Mouse (Mus musculus): ENCODE data around the gene Chd1. TPM values are rescaled to one million over a fixed set of nuclear protein-coding genes. Genes with fewer than 3 reads are reported as not detected.
"Not testable (repeated sequence)": the region's sequence is repeated elsewhere in the genome, so short reads cannot be mapped to it uniquely, and the experiment has no call there.

Gene Chd1
- polyA plus RNA-seq, 1 experiment from 2014 or later: 41.6 TPM

DNA sequence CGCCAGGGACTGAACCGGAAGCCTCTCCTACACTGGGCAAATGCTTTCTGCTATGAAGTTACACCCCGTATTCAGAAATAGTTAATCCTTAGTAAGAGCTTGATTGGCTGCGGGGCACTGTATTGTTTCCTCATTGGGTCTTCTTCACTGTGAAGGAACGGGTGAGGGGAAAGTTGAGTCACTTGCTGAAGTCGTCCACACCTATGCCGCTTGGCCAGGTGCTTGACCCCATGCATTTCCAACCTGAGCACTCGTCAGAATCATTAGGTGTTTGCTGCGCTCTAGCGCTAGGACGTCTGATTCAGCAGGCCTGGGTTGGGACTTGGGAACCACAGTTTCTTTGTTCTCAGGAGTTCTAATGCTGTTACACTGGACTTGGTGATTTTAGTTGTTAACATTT, 41.9 kb downstream of the Chd1 start:
- Histone ChIP-seq H3K27ac (no peak overlapping the region), H3K4me1 (no peaks in the 10 kb centered on the region), H3K4me2 (replicated peaks) (no peak overlapping the region), H3K36me3 (peaks cover 65% of the 10 kb centered on the region), H3K9me3 (replicated peaks) (no peaks in the 10 kb centered on the region), H3K4me3 (no peak overlapping the region), H3K9ac (no peak overlapping the region), H3K27me3 (no peaks in the 10 kb centered on the region)
- WGBS: 88% methylated on average over 11 of the region's 11 CpGs
- no peak for ATAC-seq (ENCODE audit: low FRiP score)

DNA sequence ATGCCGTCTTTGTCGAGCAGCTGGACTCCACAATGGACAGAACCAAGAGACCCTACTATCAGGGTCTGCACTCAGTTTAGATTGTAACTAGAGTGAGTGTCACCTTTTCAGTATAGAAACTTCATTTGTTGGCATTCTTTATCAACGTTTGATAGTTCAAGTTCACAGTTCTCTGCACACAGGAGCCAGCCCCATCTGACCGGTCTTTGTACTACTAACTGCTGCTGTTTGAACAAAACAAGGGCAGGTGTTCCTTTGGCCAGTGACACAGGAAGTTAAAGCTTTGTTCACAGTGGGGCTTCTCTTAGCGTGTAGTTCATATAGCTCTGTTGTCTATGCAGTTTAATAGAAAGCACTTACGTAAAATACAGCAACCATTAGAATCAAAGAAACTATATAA, 43.3 kb downstream of the Chd1 start:
- H3K27me3 ChIP-seq: no peaks in the 10 kb centered on the region
- 90% methylated on average over 6 of the region's 6 CpGs for WGBS
- H3K4me3 ChIP-seq: no peak overlapping the region
- H3K4me1 ChIP-seq: no peaks in the 10 kb centered on the region
- no peaks in the 10 kb centered on the region for H3K9me3 ChIP-seq (replicated peaks)
- H3K4me2 ChIP-seq (replicated peaks): no peak overlapping the region
- H3K36me3 ChIP-seq: peaks cover 66% of the 10 kb centered on the region
- no peak overlapping the region for H3K27ac ChIP-seq
- no peak overlapping the region for H3K9ac ChIP-seq
- ATAC-seq (ENCODE audit: low FRiP score): no peak

DNA sequence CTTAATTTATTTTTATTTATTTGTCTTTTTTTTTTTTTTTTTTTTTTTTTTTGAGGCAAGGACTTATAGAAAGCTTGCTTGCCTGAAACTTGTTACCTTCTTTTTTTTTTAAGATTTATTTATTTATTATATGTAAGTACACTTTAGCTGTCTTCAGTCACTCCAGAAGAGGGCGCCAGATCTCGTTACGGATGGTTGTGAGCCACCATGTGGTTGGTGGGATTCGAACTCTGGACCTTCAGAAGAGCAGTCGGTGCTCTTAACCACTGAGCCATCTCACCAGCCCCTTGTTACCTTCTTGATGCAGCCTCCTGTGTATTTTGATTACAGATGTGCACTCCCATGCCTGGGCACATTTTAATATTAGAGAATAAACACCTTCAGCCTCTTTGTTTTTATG, 46.5 kb downstream of the Chd1 start:
- ATAC-seq (ENCODE audit: low FRiP score); H3K27ac ChIP-seq; H3K4me2 ChIP-seq (replicated peaks); H3K4me1 ChIP-seq; H3K27me3 ChIP-seq; H3K9ac ChIP-seq; H3K4me3 ChIP-seq; H3K9me3 ChIP-seq (replicated peaks): not testable (repeated sequence)
- H3K36me3 ChIP-seq: peaks cover 66% of the 10 kb centered on the region
- 91% methylated on average over 5 of the region's 5 CpGs for WGBS

DNA sequence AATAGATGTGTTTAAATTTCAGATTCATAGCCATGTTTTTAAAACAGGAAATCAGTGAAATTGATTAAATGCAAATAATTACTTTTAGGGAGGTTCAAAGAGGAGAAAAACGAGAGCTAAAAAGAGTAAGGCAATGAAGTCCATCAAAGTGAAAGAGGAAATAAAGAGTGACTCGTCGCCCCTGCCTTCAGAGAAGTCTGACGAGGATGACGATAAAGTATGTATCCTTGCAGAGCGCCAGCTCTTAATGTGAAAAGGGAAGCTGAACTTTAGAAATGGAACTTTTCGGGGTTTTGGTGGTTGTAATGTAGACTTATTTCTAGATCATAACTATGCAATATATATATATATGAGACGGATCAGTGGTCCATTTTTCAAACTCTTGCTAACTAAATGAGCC, 56.4 kb downstream of the Chd1 start:
- H3K4me1 ChIP-seq: no peaks in the 10 kb centered on the region
- peaks cover 63% of the 10 kb centered on the region for H3K36me3 ChIP-seq
- no peaks in the 10 kb centered on the region for H3K27me3 ChIP-seq
- H3K27ac ChIP-seq: no peak overlapping the region
- ATAC-seq (ENCODE audit: low FRiP score): no peak
- WGBS: 94% methylated on average over 8 of the region's 8 CpGs
- H3K4me3 ChIP-seq: no peak overlapping the region
- no peak overlapping the region for H3K9ac ChIP-seq
- no peaks in the 10 kb centered on the region for H3K9me3 ChIP-seq (replicated peaks)
- H3K4me2 ChIP-seq (replicated peaks): no peak overlapping the region

DNA sequence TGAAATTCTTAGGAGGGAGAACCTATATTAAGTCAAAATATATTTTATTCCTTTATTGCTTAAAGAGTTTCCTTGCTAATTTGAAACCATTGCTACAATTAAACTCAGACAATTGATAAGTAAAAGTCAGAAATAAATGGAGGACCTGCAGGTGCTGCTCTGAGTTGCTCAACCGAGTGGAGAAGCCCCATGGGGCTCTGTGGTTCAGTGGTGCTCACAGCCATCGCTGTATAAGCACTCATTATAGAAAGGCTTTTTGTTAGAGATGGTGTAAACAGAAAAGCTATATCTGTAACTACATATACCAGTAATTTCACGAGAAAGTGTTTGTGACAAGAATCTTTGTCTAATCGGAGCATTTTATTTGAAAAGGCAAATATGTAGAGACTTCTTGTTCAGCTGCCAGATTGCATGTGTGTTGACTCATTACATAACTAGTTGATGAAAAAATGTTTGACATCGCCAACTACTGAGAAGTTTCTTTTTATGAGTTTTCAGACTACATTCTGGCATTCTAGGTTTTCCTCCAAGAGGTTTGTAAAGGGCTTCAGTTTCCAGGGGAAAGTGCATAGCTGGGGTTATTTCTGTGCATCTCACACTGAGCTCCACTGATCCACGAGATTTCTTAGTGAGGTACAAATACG, 64.4 kb downstream of the Chd1 start:
- WGBS: 81% methylated on average over 7 of the region's 7 CpGs
- no peak overlapping the region for H3K27ac ChIP-seq
- no peak for ATAC-seq (ENCODE audit: low FRiP score)

DNA sequence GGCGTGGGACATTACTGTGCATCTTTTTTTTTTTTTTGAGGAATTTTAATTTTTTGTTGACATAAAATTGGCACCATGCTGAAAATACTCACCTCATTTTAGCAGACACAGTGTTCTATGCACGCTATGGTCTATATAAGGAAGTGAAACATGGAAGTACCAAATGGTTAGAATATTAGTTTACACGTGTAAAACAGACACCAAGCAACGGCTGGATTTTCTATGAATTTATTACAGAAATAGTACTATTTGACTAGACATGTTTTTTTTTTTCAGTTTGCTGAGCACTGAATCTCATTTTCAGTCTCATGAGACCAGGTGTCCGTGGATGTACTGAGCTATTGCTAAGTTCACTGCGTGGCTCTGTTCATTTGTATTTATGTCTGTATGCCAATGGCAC, 69.2 kb downstream of the Chd1 start:
- no peaks in the 10 kb centered on the region for H3K27me3 ChIP-seq
- no peak overlapping the region for H3K9ac ChIP-seq
- H3K9me3 ChIP-seq (replicated peaks): no peaks in the 10 kb centered on the region; the same call in 1 of the 2 replicates
- H3K36me3 ChIP-seq: peaks cover 20% of the 10 kb centered on the region
- WGBS: 84% methylated on average over 6 of the region's 6 CpGs
- no peak overlapping the region for H3K4me2 ChIP-seq (replicated peaks)
- H3K4me3 ChIP-seq: no peak overlapping the region
- no peaks in the 10 kb centered on the region for H3K4me1 ChIP-seq
- ATAC-seq (ENCODE audit: low FRiP score): no peak
- H3K27ac ChIP-seq: no peak overlapping the region

More for the DNA sequence above, 64.4 kb downstream of the Chd1 start:
- Histone ChIP-seq H3K4me2 (replicated peaks) (no peak overlapping the region), H3K9me3 (replicated peaks) (no peaks in the 10 kb centered on the region), H3K36me3 (peaks cover 58% of the 10 kb centered on the region), H3K4me3 (no peak overlapping the region), H3K9ac (no peak overlapping the region), H3K27me3 (no peaks in the 10 kb centered on the region), H3K4me1 (no peaks in the 10 kb centered on the region)

DNA sequence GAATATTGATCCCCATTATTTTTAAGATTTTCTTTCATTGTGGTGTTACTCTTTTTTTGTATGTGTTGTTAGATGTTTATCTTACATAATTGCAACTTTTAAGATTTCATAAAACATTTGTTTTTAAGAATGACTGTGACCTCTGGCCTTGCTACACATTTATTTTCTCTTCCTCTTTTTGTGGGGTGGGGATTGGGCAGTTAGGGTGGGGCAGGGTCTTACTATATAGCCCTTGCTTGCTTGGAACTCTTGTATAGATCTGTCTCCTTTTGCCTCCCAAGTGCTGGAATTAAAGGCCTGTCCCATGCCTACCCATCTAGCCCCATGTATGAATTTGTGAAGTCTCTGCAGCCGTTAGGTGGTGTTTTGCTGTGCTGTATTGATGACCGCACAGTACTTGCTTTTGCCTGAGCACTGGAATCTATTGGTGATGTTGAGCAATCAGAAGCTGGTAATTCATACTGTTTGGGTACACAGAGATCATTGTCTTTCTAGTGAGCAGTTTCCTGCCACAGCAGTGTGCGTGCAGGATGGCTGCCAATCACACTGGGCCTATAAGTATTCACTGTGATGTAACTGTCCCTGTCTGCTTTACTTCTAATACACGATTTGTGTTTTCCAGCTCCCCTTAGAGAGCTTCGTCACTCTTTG, 69.9 kb downstream of the Chd1 start:
- Histone ChIP-seq H3K36me3 (peaks cover 16% of the 10 kb centered on the region), H3K27ac (no peak overlapping the region), H3K9ac (no peak overlapping the region), H3K27me3 (no peaks in the 10 kb centered on the region), H3K4me3 (no peak overlapping the region), H3K9me3 (replicated peaks) (no peaks in the 10 kb centered on the region; the same call in 1 of the 2 replicates), H3K4me1 (no peaks in the 10 kb centered on the region), H3K4me2 (replicated peaks) (no peak overlapping the region)
- ATAC-seq (ENCODE audit: low FRiP score): no peak
- 83% methylated on average over 5 of the region's 5 CpGs for WGBS

DNA sequence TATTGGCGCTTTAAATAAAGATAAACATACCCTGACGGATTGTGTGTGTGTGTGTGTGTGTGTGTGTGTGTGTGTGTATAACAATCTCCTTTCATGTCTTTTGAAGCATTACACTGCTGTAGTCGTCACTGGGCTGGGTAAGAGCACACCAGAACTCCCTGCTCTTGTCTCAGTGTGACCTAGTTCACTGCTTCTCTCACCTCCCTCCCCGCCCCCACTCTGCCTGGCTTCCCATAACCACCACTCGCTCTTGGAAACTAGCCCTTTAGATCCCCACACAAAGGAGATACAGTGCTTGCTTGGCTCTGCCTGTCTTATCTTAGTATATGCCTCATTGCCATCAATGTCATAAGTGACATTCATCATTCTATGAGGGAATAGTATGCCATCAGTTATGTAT, 71.6 kb downstream of the Chd1 start:
- Histone ChIP-seq H3K36me3 (peaks cover 3% of the 10 kb centered on the region; the same call in 1 of the 2 replicates), H3K9ac (no peak overlapping the region), H3K4me1 (no peaks in the 10 kb centered on the region), H3K9me3 (replicated peaks) (no peaks in the 10 kb centered on the region; the same call in 1 of the 2 replicates), H3K4me3 (no peak overlapping the region), H3K27me3 (no peaks in the 10 kb centered on the region), H3K4me2 (replicated peaks) (no peak overlapping the region), H3K27ac (no peak overlapping the region)
- WGBS: 80% methylated on average over 5 of the region's 5 CpGs
- no peak for ATAC-seq (ENCODE audit: low FRiP score)

DNA sequence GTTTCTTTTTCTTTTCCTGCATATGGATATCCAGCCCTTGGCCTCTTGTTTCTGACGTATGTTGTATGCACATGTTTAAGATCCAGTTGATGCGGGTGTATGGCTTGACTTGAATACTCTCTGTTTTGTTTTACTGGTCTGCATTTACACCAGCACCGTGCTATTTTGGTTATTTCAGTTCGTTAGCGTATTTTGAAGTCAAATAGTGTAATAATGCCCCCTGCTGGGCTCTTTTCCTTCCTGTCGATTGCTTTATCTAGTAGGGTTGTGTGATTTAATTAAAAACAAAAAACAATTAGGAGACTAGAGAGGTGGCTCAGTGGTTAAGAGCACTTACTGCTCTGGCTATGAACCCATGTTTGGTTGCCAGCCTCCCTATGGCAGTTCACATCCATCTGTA, 73.2 kb downstream of the Chd1 start:
- H3K27me3 ChIP-seq: no peaks in the 10 kb centered on the region
- no peak for ATAC-seq (ENCODE audit: low FRiP score)
- no peaks in the 10 kb centered on the region for H3K36me3 ChIP-seq
- H3K4me3 ChIP-seq: no peak overlapping the region
- H3K9me3 ChIP-seq (replicated peaks): no peaks in the 10 kb centered on the region; the same call in 1 of the 2 replicates
- H3K27ac ChIP-seq: no peak overlapping the region
- no peak overlapping the region for H3K9ac ChIP-seq
- no peak overlapping the region for H3K4me2 ChIP-seq (replicated peaks)
- 92% methylated on average over 6 of the region's 6 CpGs for WGBS
- no peaks in the 10 kb centered on the region for H3K4me1 ChIP-seq

DNA sequence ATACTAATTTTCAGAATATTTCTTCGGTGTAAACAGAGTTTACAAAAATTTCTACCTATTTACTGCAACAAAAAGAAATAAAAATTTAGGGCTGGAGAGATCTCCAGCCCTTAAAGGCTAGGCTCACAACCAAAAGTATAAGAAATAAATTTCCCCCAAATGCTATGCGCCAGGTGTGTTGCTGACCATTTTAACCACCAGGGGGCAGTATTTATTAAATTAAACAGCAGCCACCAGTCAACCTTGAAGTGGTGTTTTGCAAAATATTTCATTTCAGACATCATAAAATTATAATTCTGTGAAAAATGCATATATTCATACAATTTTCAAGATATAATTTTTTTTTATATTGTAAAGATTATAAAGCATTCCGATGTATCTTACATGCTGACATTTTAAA, 82.3 kb downstream of the Chd1 start:
- H3K9me3 ChIP-seq (replicated peaks): no peaks in the 10 kb centered on the region
- no peak overlapping the region for H3K27ac ChIP-seq
- no peak overlapping the region for H3K4me3 ChIP-seq
- no peaks in the 10 kb centered on the region for H3K27me3 ChIP-seq
- H3K9ac ChIP-seq: no peak overlapping the region
- WGBS: 31% methylated on average over 3 of the region's 3 CpGs
- H3K4me1 ChIP-seq: no peaks in the 10 kb centered on the region
- no peaks in the 10 kb centered on the region for H3K36me3 ChIP-seq
- H3K4me2 ChIP-seq (replicated peaks): no peak overlapping the region
- ATAC-seq (ENCODE audit: low FRiP score): no peak

DNA sequence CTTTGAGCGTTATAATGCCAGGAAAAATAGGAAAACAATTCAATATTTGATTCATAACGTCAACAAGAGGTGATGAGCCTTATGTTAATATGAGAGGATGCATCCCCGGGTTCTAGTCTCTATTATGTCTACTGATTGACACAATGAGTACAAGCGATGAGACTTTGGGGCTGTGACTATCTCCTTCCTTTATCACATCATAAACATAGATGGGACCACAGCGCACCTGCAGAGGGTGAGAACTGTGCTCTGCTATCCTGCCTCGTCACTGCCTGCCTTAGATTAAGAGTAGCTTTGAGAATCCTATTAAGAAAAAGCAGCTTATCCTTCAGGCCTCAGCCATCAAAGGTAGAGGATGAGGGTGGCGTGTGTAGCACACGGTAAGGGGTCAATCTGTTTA, 85.9 kb downstream of the Chd1 start:
- Histone ChIP-seq H3K9me3 (replicated peaks) (no peaks in the 10 kb centered on the region), H3K9ac (no peak overlapping the region), H3K4me3 (no peak overlapping the region), H3K27ac (no peak overlapping the region), H3K27me3 (no peaks in the 10 kb centered on the region), H3K36me3 (no peaks in the 10 kb centered on the region), H3K4me2 (replicated peaks) (no peak overlapping the region), H3K4me1 (no peaks in the 10 kb centered on the region)
- ATAC-seq (ENCODE audit: low FRiP score): no peak
- WGBS: 88% methylated on average over 8 of the region's 8 CpGs

DNA sequence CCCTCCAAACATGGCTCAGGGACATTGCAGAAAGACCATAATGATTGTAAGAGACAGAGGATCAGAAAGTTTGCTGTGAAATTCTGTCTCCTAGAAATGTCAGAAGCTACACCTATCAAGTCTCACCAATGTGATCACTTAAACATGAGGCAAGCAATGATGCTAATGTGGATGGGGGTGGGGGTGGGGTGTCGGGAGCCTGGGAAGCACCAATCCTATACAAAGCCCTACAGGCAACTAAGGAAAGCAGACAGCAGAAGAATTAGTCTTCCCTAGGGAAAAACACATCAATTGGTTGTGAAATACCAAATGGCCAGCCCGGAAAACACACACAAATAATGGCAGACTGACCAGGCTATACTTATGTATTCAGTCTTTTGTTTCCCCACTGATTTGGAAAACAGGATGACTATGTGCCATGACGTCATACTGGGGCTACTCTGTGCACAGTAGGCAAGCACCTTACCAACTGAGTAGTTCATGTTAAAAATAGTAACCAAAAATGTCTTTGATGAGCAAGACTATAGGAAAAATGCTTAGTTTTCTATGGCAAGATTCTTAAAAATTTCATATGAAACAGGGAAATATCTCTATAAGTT, 94.5 kb downstream of the Chd1 start:
- no peak for ATAC-seq (ENCODE audit: low FRiP score)
- Histone ChIP-seq H3K4me2 (replicated peaks) (no peak overlapping the region), H3K27ac (no peak overlapping the region), H3K9me3 (replicated peaks) (no peaks in the 10 kb centered on the region; the same call in 1 of the 2 replicates), H3K27me3 (no peaks in the 10 kb centered on the region), H3K9ac (no peak overlapping the region), H3K36me3 (no peaks in the 10 kb centered on the region), H3K4me1 (no peaks in the 10 kb centered on the region), H3K4me3 (no peak overlapping the region)
- 46% methylated on average over 3 of the region's 3 CpGs for WGBS
